Mouse (Mus musculus) liver, embryonic 15.5 days (tissue): Measurements from ENCODE around the gene Apcs. TPM values are rescaled to one million over a fixed set of nuclear protein-coding genes. Genes with fewer than 3 reads are reported as not detected.

Experiments used
- polyA plus RNA-seq: library from polyadenylated mRNA; unstranded; fragments of >200 nt; fragmentation: Nextera tagmentation; extraction: Ambion mirVana; gene quantifications from 2 replicates; pipeline ENCODE4 v1.2.1, GENCODE M21; 2015

The Apcs gene
- polyA plus RNA-seq, 1 experiment from 2014 or later: 103 TPM

Other genes with a start within 250 kb of the Apcs start
- 57.7 and 71.8 TPM in 2 replicates for gene Crp, start 197.0 kb downstream of the Apcs start, polyA plus RNA-seq
- gene Olfr16, start 55.4 kb upstream of the Apcs start, polyA plus RNA-seq: not detected in 2 replicates
- not detected in 2 replicates for gene Olfr1408, start 242.3 kb upstream of the Apcs start, polyA plus RNA-seq